Mouse (Mus musculus): ENCODE measurements at regions not wholly inside any gene's neighbourhood (a gene's known extent, or its start where the extent isn't known, plus 50 kb on each side); places are given as distances from the start of the nearest gene placed in this dataset.
A peak's percentile ranks its signal among the peaks of the same experiment; 100 is the strongest.

- Histone ChIP-seq H3K4me2 (replicated peaks; ENCODE audit: low read depth, low read length) (no peak overlapping the region), H3K27me3 (ENCODE audit: insufficient read depth, low read length) (no peaks in the 10 kb centered on the region), H3K36me3 (ENCODE audit: insufficient read depth, low read length) (no peaks in the 10 kb centered on the region), H3K9ac (replicated peaks; ENCODE audit: low read length) (no peak overlapping the region), H3K4me3 (ENCODE audit: low read length) (no peak overlapping the region), H3K27ac (ENCODE audit: low read length) (no peak overlapping the region), H3K4me1 (ENCODE audit: insufficient read depth, low read length) (no peaks in the 10 kb centered on the region), H3K9me3 (ENCODE audit: low read length) (no peaks in the 10 kb centered on the region)
- 50% methylated on average over 10 of the region's 10 CpGs for WGBS
- peak; percentile 51; the same call in 1 of the 2 replicates for ATAC-seq (ENCODE audit: low FRiP score, low TSS enrichment)
Measured at GRCm38 (mm10) chr9:87504673-87505385, 226.2 kb downstream of the Tbx18 start.

GRCm38 (mm10) chr9:87464141-87464540, 208.8 kb upstream of the Cep162 start:
- Histone ChIP-seq H3K4me2 (replicated peaks; ENCODE audit: low read depth, low read length) (no peak overlapping the region), H3K4me1 (ENCODE audit: insufficient read depth, low read length) (no peaks in the 10 kb centered on the region), H3K4me3 (ENCODE audit: low read length) (no peak overlapping the region), H3K27ac (ENCODE audit: low read length) (no peak overlapping the region), H3K27me3 (ENCODE audit: insufficient read depth, low read length) (no peaks in the 10 kb centered on the region), H3K9ac (replicated peaks; ENCODE audit: low read length) (no peak overlapping the region), H3K36me3 (ENCODE audit: insufficient read depth, low read length) (no peaks in the 10 kb centered on the region), H3K9me3 (ENCODE audit: low read length) (no peaks in the 10 kb centered on the region)
- ATAC-seq (ENCODE audit: low FRiP score, low TSS enrichment) = no peak
- WGBS = 76% methylated on average over 3 of the region's 3 CpGs

DNA sequence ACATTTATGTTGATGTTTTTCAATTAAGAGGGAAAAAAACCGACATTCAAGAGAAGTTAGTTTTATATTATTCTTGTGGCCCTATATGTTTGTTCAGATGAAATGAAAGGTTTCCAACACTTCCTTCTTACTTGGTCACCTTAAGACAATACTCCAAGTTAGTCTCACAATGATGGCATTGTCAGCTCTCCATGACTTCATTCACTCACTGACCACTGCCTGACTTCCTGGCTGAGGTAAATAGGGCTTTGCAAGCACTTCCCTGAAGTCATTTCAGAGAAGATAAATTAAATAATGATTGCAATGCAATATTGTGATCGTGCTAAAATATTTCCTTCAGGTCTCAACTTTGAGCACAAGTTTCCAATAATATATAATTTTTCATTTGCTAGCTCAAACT, 197.9 kb upstream of the Cep162 start:
- Histone ChIP-seq H3K9me3 (ENCODE audit: low read length) (no peaks in the 10 kb centered on the region), H3K4me3 (ENCODE audit: low read length) (no peak overlapping the region), H3K27ac (ENCODE audit: low read length) (no peak overlapping the region), H3K9ac (replicated peaks; ENCODE audit: low read length) (no peak overlapping the region), H3K36me3 (ENCODE audit: insufficient read depth, low read length) (no peaks in the 10 kb centered on the region), H3K27me3 (ENCODE audit: insufficient read depth, low read length) (peaks cover under 1% of the 10 kb centered on the region; the same call in 1 of the 2 replicates), H3K4me1 (ENCODE audit: insufficient read depth, low read length) (no peaks in the 10 kb centered on the region), H3K4me2 (replicated peaks; ENCODE audit: low read depth, low read length) (no peak overlapping the region)
- 69% methylated on average over 2 of the region's 2 CpGs for WGBS
- ATAC-seq (ENCODE audit: low FRiP score, low TSS enrichment) = no peak

GRCm38 (mm10) chr9:87452571-87452970, 197.2 kb upstream of the Cep162 start:
- no peaks in the 10 kb centered on the region for H3K4me1 ChIP-seq (ENCODE audit: insufficient read depth, low read length)
- no peak overlapping the region for H3K27ac ChIP-seq (ENCODE audit: low read length)
- H3K4me3 ChIP-seq (ENCODE audit: low read length) = no peak overlapping the region
- 51% methylated on average over 2 of the region's 2 CpGs for WGBS
- no peak for ATAC-seq (ENCODE audit: low FRiP score, low TSS enrichment)
- H3K36me3 ChIP-seq (ENCODE audit: insufficient read depth, low read length) = no peaks in the 10 kb centered on the region
- no peak overlapping the region for H3K4me2 ChIP-seq (replicated peaks; ENCODE audit: low read depth, low read length)
- peaks cover 4% of the 10 kb centered on the region; the same call in 1 of the 2 replicates for H3K27me3 ChIP-seq (ENCODE audit: insufficient read depth, low read length)
- H3K9ac ChIP-seq (replicated peaks; ENCODE audit: low read length) = no peak overlapping the region
- H3K9me3 ChIP-seq (ENCODE audit: low read length) = no peaks in the 10 kb centered on the region

- Histone ChIP-seq H3K4me2 (replicated peaks; ENCODE audit: low read depth, low read length) (no peak overlapping the region), H3K4me3 (ENCODE audit: low read length) (no peak overlapping the region), H3K9me3 (ENCODE audit: low read length) (no peaks in the 10 kb centered on the region), H3K9ac (replicated peaks; ENCODE audit: low read length) (no peak overlapping the region), H3K27me3 (ENCODE audit: insufficient read depth, low read length) (peaks cover 26% of the 10 kb centered on the region), H3K4me1 (ENCODE audit: insufficient read depth, low read length) (no peaks in the 10 kb centered on the region), H3K27ac (ENCODE audit: low read length) (no peak overlapping the region), H3K36me3 (ENCODE audit: insufficient read depth, low read length) (no peaks in the 10 kb centered on the region)
- WGBS = 14% methylated on average over 10 of the region's 10 CpGs
- ATAC-seq (ENCODE audit: low FRiP score, low TSS enrichment) = peak; percentile 59; the same call in 1 of the 2 replicates
Measured at GRCm38 (mm10) chr9:87443467-87444235, 188.3 kb upstream of the Cep162 start.

DNA sequence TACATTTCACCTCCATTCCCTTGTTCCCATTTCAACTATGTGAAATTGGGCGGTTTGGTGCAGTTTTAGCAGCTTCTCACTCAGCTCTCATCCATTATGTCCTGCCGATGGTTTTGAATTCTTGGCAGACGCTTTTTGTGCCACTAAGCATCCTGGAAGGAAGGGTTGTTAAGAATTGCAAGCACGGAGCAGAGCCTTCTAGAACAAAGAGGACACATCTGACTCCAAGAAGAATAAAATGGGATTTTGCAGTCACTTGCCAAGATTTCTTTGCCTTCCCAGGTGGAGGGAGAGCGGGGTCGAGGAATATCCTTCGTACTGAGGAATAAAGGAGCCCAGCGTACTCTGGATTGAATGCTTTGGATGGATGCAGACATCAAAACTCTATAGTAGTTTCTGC, 176.7 kb upstream of the Cep162 start:
- Histone ChIP-seq H3K4me2 (replicated peaks; ENCODE audit: low read depth, low read length) (no peak overlapping the region), H3K4me1 (ENCODE audit: insufficient read depth, low read length) (no peaks in the 10 kb centered on the region), H3K9ac (replicated peaks; ENCODE audit: low read length) (no peak overlapping the region), H3K27me3 (ENCODE audit: insufficient read depth, low read length) (peaks cover 9% of the 10 kb centered on the region; the same call in 1 of the 2 replicates), H3K4me3 (ENCODE audit: low read length) (no peak overlapping the region), H3K27ac (ENCODE audit: low read length) (no peak overlapping the region), H3K36me3 (ENCODE audit: insufficient read depth, low read length) (no peaks in the 10 kb centered on the region), H3K9me3 (ENCODE audit: low read length) (no peaks in the 10 kb centered on the region)
- WGBS = 76% methylated on average over 8 of the region's 8 CpGs
- ATAC-seq (ENCODE audit: low FRiP score, low TSS enrichment) = no peak

GRCm38 (mm10) chr9:87431523-87431922, 176.2 kb upstream of the Cep162 start:
- H3K9me3 ChIP-seq (ENCODE audit: low read length) = no peaks in the 10 kb centered on the region
- no peaks in the 10 kb centered on the region for H3K36me3 ChIP-seq (ENCODE audit: insufficient read depth, low read length)
- peaks cover 9% of the 10 kb centered on the region; the same call in 1 of the 2 replicates for H3K27me3 ChIP-seq (ENCODE audit: insufficient read depth, low read length)
- no peak for ATAC-seq (ENCODE audit: low FRiP score, low TSS enrichment)
- WGBS = 78% methylated on average over 7 of the region's 7 CpGs
- H3K4me2 ChIP-seq (replicated peaks; ENCODE audit: low read depth, low read length) = no peak overlapping the region
- H3K4me1 ChIP-seq (ENCODE audit: insufficient read depth, low read length) = no peaks in the 10 kb centered on the region
- H3K9ac ChIP-seq (replicated peaks; ENCODE audit: low read length) = no peak overlapping the region
- H3K4me3 ChIP-seq (ENCODE audit: low read length) = no peak overlapping the region
- H3K27ac ChIP-seq (ENCODE audit: low read length) = no peak overlapping the region

- Histone ChIP-seq H3K9me3 (ENCODE audit: low read length) (no peaks in the 10 kb centered on the region), H3K36me3 (ENCODE audit: insufficient read depth, low read length) (no peaks in the 10 kb centered on the region), H3K9ac (replicated peaks; ENCODE audit: low read length) (no peak overlapping the region), H3K27me3 (ENCODE audit: insufficient read depth, low read length) (peaks cover 36% of the 10 kb centered on the region), H3K4me3 (ENCODE audit: low read length) (no peak overlapping the region), H3K4me2 (replicated peaks; ENCODE audit: low read depth, low read length) (no peak overlapping the region), H3K27ac (ENCODE audit: low read length) (no peak overlapping the region), H3K4me1 (ENCODE audit: insufficient read depth, low read length) (no peaks in the 10 kb centered on the region)
- no peak for ATAC-seq (ENCODE audit: low FRiP score, low TSS enrichment)
- WGBS = 56% methylated on average over 4 of the region's 4 CpGs
Measured at GRCm38 (mm10) chr9:87425201-87425600, 169.9 kb upstream of the Cep162 start.

DNA sequence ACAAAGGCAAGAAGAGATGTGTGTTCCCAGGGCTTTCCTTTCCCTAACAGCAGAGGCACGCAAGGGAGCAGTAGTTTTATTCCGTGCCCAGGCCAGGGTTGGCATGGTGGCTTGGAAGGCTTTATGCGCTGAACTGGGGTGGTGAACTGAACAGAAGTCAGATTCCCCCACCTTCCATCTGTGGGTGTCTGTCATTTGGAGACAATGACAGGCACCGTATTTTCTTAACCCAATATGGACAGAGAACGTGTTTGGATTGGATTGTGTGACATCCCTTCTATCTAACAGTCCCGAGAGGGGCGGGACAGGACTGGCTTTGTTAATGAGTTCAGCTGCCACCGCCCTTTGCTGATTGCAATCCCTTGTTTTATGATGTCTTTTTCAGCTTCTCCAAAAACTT, 165.8 kb upstream of the Cep162 start:
- no peaks in the 10 kb centered on the region for H3K36me3 ChIP-seq (ENCODE audit: insufficient read depth, low read length)
- H3K4me1 ChIP-seq (ENCODE audit: insufficient read depth, low read length) = no peaks in the 10 kb centered on the region
- 40% methylated on average over 8 of the region's 8 CpGs for WGBS
- H3K9me3 ChIP-seq (ENCODE audit: low read length) = no peaks in the 10 kb centered on the region
- H3K9ac ChIP-seq (replicated peaks; ENCODE audit: low read length) = no peak overlapping the region
- no peak for ATAC-seq (ENCODE audit: low FRiP score, low TSS enrichment)
- H3K27me3 ChIP-seq (ENCODE audit: insufficient read depth, low read length) = peaks cover 58% of the 10 kb centered on the region
- no peak overlapping the region for H3K4me3 ChIP-seq (ENCODE audit: low read length)
- no peak overlapping the region for H3K4me2 ChIP-seq (replicated peaks; ENCODE audit: low read depth, low read length)
- no peak overlapping the region for H3K27ac ChIP-seq (ENCODE audit: low read length)

DNA sequence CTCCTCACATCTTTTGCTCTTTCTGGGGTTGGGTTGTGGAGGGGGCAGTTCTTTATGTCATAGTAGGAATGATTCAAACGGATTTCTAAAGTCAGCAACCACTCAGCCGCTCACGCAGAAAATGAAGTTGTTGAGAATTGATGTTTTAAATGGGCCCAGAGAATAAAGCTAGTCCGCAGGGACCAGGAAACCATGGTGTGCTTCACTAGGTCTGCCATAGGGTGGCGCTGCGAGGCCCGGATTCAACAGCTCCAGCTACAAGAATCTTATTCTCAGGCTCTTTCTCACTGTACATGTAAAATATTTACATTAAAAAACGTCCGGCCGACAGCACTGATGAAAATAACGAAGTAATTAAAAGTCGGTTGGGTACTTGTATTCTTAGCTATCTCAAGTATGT, 164.0 kb upstream of the Cep162 start:
- Histone ChIP-seq H3K27ac (ENCODE audit: low read length) (no peak overlapping the region), H3K9me3 (ENCODE audit: low read length) (no peaks in the 10 kb centered on the region), H3K4me3 (ENCODE audit: low read length) (no peak overlapping the region), H3K27me3 (ENCODE audit: insufficient read depth, low read length) (peaks cover 55% of the 10 kb centered on the region), H3K9ac (replicated peaks; ENCODE audit: low read length) (no peak overlapping the region), H3K4me2 (replicated peaks; ENCODE audit: low read depth, low read length) (no peak overlapping the region), H3K36me3 (ENCODE audit: insufficient read depth, low read length) (no peaks in the 10 kb centered on the region), H3K4me1 (ENCODE audit: insufficient read depth, low read length) (no peaks in the 10 kb centered on the region)
- 10% methylated on average over 12 of the region's 12 CpGs for WGBS
- no peak for ATAC-seq (ENCODE audit: low FRiP score, low TSS enrichment)
